Mouse (Mus musculus): ENCODE data around the gene Xpo6.

Xpo6 gene

GRCm38 (mm10) chr7:126200178-126200996 is at the start of gene Xpo6:
Gene Xpo6, minus strand, starts transcription at chr7:126200501.
- in situ Hi-C loops (cut with MboI): no loop called here

- in situ Hi-C loops (cut with MboI): no loop called here
These were observed 49.7 kb upstream of the Xpo6 start for GRCm38 (mm10) chr7:126249986-126250385.

DNA sequence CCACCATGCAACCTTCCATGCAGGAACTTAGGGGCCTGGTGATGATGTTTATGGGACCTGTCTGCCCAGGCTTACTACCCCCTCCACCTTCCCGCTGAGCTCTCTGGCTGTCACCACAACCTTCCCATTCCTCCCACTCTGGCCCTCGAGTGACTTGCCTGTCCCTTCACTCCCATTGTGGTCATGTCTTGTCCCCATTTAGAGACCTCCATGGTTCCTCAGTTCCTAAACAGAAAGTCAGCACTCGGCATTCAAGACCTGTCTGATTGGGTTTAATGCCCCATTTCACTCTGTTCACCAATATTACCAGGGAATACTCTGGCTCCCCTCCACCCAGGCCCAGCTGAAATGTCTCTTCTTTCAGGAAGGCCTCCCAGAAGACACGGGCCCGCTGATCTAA is 48.8 kb upstream of the Xpo6 start:
- in situ Hi-C loops (cut with MboI): no loop called here

DNA sequence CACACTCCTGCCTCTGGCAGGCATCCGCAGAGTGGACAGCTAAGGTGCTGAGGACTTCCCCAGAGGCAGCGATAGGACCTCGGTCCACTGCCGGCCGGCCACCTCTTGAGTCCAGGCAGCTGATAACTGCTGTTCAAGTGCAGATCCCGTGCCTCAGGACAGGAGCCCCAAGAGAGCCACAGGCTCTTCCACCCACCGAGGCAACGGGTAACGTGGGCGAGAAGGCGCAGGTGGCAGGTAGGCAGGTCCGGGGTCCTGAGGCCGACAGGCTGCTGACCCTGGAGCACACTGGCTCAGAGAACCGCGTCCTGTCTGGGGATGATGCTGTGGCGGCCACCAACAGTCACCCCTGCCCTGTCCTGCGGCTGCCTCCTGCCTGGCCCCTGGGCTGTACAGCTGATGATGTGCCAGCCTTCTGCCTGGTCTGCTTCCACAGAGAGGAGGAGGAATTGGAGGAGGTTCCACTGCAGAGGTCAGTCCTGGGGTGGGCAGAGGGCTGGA is 48.4 kb upstream of the Xpo6 start:
- in situ Hi-C loops (cut with MboI): no loop called here

GRCm38 (mm10) chr7:126248088-126248487 is 47.8 kb upstream of the Xpo6 start:
- in situ Hi-C loops (cut with MboI): no loop called here

DNA sequence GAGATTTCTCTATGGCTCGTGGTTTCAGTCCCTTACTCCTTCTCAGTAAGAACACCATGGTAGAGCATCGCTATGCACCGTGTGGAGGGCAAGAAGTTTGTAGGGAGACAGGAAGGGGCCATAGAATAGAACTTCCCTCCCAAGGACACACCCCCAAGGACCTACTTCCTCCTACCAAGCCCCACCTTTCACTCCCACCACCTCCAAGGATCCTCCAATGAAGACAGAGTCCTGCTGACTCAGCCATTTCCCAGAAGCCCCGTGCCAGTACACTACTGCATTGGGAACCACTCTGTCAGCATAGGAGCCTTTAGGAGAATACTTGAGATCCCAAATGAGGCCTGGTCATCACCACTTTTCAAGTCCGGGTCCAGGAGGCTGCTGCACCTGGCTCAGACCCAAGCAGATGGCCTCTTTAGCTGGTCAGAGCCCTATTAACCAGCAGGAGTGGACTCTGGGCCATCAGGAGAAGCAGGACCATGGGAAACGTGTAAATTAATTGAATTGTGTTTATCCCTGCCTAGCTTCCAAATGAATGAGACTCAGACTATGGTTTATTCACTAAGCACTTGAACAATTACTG is 44.0 kb upstream of the Xpo6 start:
- in situ Hi-C loops (cut with MboI): no loop called here

- in situ Hi-C loops (cut with MboI): no loop called here
These were observed 40.6 kb upstream of the Xpo6 start for GRCm38 (mm10) chr7:126240814-126241360.

DNA sequence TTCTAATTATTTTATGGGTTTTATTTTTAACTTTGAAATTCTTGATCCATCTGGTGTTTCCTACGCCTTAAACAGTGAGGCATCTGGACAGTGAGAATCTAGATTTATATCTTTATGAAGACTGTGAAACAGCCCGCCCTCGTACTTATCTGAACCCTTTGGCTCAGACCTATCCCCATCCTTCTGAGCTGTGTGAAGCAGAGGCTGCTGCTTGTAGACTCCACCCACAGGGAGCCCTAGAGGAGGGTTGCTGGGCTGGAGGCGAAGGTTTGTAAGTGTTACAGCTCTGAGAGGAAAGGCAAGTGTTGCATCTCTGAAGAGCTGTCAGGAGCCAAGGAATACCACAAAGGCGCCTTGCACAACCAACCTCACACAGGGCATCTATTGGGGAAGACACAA is 36.5 kb upstream of the Xpo6 start:
- in situ Hi-C loops (cut with MboI): no loop called here

GRCm38 (mm10) chr7:126236083-126236793 is 35.9 kb upstream of the Xpo6 start:
- in situ Hi-C loops (cut with MboI): no loop called here

DNA sequence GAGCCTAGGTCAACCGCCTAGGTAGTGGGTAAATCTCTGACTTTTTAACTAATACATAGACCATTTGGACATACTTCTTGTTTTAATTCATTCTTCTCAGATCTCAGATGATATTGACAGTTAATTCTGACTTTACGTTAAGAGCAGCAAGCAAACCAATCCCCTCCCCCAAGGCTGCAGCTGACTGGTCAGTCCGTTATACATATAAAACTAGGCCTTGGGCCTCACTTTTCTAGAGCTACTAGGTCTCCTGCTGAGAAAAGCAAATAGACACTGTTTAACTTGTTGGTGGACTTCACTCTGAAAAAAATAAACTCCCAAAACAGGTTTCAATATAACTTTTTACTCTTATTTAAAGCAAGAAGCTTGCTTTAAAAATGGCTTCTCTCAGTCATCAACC is 34.3 kb upstream of the Xpo6 start:
- in situ Hi-C loops (cut with MboI): no loop called here

GRCm38 (mm10) chr7:126232345-126233071 is 32.2 kb upstream of the Xpo6 start:
- in situ Hi-C loops (cut with MboI): no loop called here

DNA sequence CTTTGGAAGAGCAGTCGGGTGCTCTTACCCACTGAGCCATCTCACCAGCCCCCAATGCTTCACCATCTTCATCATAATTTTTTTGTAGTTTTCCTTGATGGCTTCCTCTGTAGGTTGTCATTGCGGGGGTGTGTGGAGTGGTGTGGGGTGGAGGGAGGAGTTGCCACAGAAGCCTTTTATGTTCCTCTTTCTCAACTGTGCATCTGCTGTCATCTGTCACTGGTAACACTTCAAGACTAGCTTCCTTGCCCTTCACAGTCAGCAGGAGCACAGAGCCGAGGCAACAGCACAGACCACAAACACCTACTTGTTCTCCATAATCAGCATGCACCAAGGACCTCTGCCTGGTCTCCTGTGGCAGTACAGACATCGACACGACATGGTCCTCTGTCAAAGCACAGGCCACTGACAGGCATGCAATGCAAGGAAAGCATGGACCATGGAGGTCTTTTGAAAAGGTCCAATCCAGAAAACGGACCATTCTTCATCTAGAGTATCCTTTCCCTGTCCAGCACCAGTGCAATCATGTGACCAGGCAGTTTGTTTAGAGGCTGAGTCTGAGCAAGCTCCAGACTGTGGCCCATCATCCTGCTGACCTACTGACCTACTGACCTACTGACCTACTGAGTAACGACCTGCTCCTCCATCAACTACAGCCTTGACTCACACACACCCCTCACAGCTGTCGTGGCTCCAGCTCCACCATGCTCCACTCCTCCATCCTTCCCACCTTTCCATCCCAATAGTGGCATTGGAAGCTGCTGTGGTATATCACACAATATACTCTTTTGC is 30.3 kb upstream of the Xpo6 start:
- in situ Hi-C loops (cut with MboI): no loop called here

GRCm38 (mm10) chr7:126226136-126226535 is 25.8 kb upstream of the Xpo6 start:
- in situ Hi-C loops (cut with MboI): no loop called here

GRCm38 (mm10) chr7:126222753-126223152 is 22.5 kb upstream of the Xpo6 start:
- in situ Hi-C loops (cut with MboI): no loop called here

DNA sequence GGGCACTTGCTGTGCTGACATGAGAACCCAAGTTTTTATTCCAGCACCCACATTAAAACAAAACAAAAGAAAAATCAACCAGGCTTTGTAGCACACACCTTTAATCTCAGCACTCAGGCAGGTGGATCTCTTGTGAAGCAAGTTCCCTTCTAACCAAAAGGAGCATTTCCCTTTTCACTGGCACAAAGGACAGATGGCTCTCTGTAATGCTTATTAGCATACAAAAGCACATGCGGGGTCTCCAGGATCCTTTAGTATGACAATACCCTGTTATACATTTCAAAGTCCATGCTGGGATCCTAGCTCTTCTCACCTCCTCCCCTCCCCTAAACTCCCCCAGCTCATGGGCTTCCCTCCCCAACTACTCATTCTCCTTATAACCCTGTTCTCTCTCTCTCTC is 20.3 kb upstream of the Xpo6 start:
- in situ Hi-C loops (cut with MboI): no loop called here

DNA sequence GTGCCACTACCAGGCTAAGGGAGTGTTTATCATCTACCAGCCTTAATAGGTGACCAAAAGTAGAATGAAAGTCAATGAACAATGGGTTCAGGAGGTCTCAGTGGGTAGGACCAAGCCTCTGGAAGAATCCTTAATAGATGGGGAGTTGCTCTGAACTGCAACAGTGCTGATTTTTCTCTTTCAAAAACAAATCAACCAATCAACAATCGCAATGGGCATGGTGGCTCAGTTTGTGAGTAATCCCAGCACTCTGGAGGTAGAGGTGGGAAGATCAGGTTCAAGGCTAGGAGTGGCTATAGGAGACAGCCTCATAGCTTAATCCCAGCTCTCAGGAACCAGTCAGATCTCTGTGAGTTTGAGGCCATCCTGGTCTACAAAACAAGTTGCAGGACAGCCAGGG is 18.0 kb upstream of the Xpo6 start:
- in situ Hi-C loops (cut with MboI): no loop called here

DNA sequence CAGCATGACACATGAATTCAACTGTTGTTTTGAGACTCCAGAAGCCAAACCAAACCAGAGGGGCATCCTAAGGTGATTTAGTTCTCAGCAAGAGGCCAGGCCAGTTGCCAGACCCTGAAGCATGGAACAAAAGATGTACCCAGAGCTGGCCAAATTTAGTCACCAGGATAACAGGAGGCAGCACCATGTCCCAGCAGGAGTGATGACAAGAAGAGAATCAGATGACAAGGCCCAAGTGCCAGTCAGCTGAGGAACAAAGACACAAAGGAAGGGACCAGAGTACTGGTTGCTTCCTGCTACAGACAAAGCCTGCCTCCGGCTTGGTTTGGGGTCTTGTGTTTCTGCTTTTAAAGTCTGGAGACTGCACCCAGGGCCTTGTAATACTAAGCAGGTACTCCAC is 16.6 kb upstream of the Xpo6 start:
- in situ Hi-C loops (cut with MboI): no loop called here

GRCm38 (mm10) chr7:126210856-126211255 is 10.6 kb upstream of the Xpo6 start:
- in situ Hi-C loops (cut with MboI): no loop called here

DNA sequence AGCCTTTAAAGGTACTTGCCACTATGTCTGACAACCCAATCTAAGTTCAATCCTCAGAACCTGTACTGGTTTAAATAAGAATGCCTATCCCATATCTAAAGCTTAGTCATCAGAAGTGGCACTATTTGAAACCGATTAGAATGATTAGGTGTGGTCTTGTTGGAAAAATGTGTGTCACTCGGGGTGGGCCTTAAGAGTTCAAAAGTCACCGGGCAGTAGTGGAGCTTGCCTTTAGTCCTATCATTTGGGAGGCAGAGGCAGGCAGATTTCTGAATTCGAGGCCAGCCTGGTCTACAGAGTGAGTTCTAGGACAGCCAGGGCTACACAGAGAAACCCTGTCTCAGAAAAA is 670 bp upstream of the Xpo6 start:
- in situ Hi-C loops (cut with MboI): no loop called here

GRCm38 (mm10) chr7:126199691-126200102 is 604 bp downstream of the Xpo6 start:
- in situ Hi-C loops (cut with MboI): no loop called here

GRCm38 (mm10) chr7:126198926-126199325 is 1.4 kb downstream of the Xpo6 start:
- in situ Hi-C loops (cut with MboI): no loop called here
